Mouse (Mus musculus) cerebellum, postnatal 25 days (tissue): ENCODE data around the gene Lrp6.

Experiments
- DNase-seq, 2 experiments: peaks; one replicate each; pipeline ENCODE4 v3.0.0; 2021; ENCODE audit warnings: mixed read lengths in 2 of 2

Lrp6 gene

GRCm38 (mm10) chr6:134489637-134490036 lies 77.1 kb downstream of the Lrp6 start:
- DNase-seq, result no peak

GRCm38 (mm10) chr6:134489130-134489529 lies 77.6 kb downstream of the Lrp6 start:
- peak in 1 of 2 experiments; percentile 27 for DNase-seq

- no peak for DNase-seq
Measured at GRCm38 (mm10) chr6:134486318-134486717, 80.4 kb downstream of the Lrp6 start.

- no peak for DNase-seq
Measured at GRCm38 (mm10) chr6:134479481-134479880, 87.3 kb downstream of the Lrp6 start.

GRCm38 (mm10) chr6:134473143-134473561 lies 93.6 kb downstream of the Lrp6 start:
- no peak for DNase-seq

GRCm38 (mm10) chr6:134470857-134471256 lies 95.9 kb downstream of the Lrp6 start:
- peak in 1 of 2 experiments; percentile 54 for DNase-seq

- no peak for DNase-seq
Measured at GRCm38 (mm10) chr6:134469297-134469696, 97.5 kb downstream of the Lrp6 start.

GRCm38 (mm10) chr6:134466671-134467229 lies 100.0 kb downstream of the Lrp6 start:
- DNase-seq, result no peak

- no peak for DNase-seq
Measured at GRCm38 (mm10) chr6:134461175-134461574, 105.6 kb downstream of the Lrp6 start.

GRCm38 (mm10) chr6:134458376-134458775 lies 108.4 kb downstream of the Lrp6 start:
- no peak for DNase-seq

GRCm38 (mm10) chr6:134454093-134454492 lies 112.7 kb downstream of the Lrp6 start:
- DNase-seq, result peak in 1 of 2 experiments; percentile 27

GRCm38 (mm10) chr6:134450661-134451119 lies 116.1 kb downstream of the Lrp6 start:
- no peak for DNase-seq

GRCm38 (mm10) chr6:134449958-134450357 lies 116.8 kb downstream of the Lrp6 start:
- no peak for DNase-seq

GRCm38 (mm10) chr6:134448451-134448850 lies 118.3 kb downstream of the Lrp6 start:
- DNase-seq, result no peak

GRCm38 (mm10) chr6:134443925-134444324 lies 122.8 kb downstream of the Lrp6 start:
- no peak for DNase-seq

- no peak for DNase-seq
Measured at GRCm38 (mm10) chr6:134443198-134443904, 123.4 kb downstream of the Lrp6 start.

GRCm38 (mm10) chr6:134442219-134442618 lies 124.5 kb downstream of the Lrp6 start:
- DNase-seq, result no peak

- DNase-seq, result no peak
Measured at GRCm38 (mm10) chr6:134441716-134442115, 125.0 kb downstream of the Lrp6 start.

GRCm38 (mm10) chr6:134440023-134440422 lies 126.7 kb downstream of the Lrp6 start:
- DNase-seq, result peak in 1 of 2 experiments; percentile 27

GRCm38 (mm10) chr6:134439401-134440021 lies 127.3 kb downstream of the Lrp6 start:
- peak; percentile 46 to 50 for DNase-seq

- DNase-seq, result no peak
Measured at GRCm38 (mm10) chr6:134436955-134437354, 129.8 kb downstream of the Lrp6 start.

- DNase-seq, result no peak
Measured at GRCm38 (mm10) chr6:134434866-134435390, 131.8 kb downstream of the Lrp6 start.

GRCm38 (mm10) chr6:134434044-134434443 lies 132.7 kb downstream of the Lrp6 start:
- DNase-seq, result no peak

GRCm38 (mm10) chr6:134433281-134433680 lies 133.5 kb downstream of the Lrp6 start:
- DNase-seq, result no peak
